Mouse (Mus musculus) limb, embryonic 12.5 days (tissue): ENCODE data around the gene Yipf6. TPM values are rescaled to one million over a fixed set of nuclear protein-coding genes. Genes with fewer than 3 reads are reported as not detected.

Experiments
- ATAC-seq: fragments of 200-750 bp; cut with Nextera tagmentation; 2 replicates; pipeline ENCODE4 v1.8.0; 2017; ENCODE audit warnings: low read depth, moderate TSS enrichment; ENCODE audit not compliant: insufficient number of reproducible peaks, insufficient read depth, low FRiP score, low TSS enrichment
- H3K27ac ChIP-seq: fragments of 300-500 bp; sonication (generic); 2 replicates; pipeline ENCODE4 v1.5.1; 2016; ENCODE audit warnings: mild to moderate bottlenecking, moderate library complexity
- H3K27me3 ChIP-seq: fragments of 300-500 bp; sonication (generic); 2 replicates; pipeline ENCODE4 v1.6.1; 2016; ENCODE audit warnings: mild to moderate bottlenecking, moderate library complexity
- H3K36me3 ChIP-seq: fragments of 300-500 bp; sonication (generic); 2 replicates; pipeline ENCODE4 v1.6.1; 2016; ENCODE audit warnings: mild to moderate bottlenecking, moderate library complexity
- H3K4me1 ChIP-seq: fragments of 300-500 bp; sonication (generic); replicated peaks from 2 replicates; pipeline ENCODE4 v1.6.1; 2016
- H3K4me2 ChIP-seq: fragments of 300-500 bp; sonication (generic); 2 replicates; pipeline ENCODE4 v1.6.1; 2016; ENCODE audit warnings: mild to moderate bottlenecking, moderate library complexity
- H3K4me3 ChIP-seq: fragments of 300-500 bp; sonication (generic); replicated peaks from 2 replicates; pipeline ENCODE4 v1.5.1; 2016; ENCODE audit warnings: mild to moderate bottlenecking
- H3K9ac ChIP-seq: fragments of 300-500 bp; sonication (generic); replicated peaks from 2 replicates; pipeline ENCODE4 v1.6.1; 2016; ENCODE audit warnings: mild to moderate bottlenecking, moderate library complexity
- H3K9me3 ChIP-seq: fragments of 300-500 bp; sonication (generic); 2 replicates; pipeline ENCODE4 v1.6.1; 2016; ENCODE audit warnings: mild to moderate bottlenecking, moderate library complexity
- WGBS: fragments of 180-500 bp; shearing (Covaris S2); methylation state at CpG from one replicate; pipeline ENCODE4 v1.1.7; 2016; 5-methylcytosine and 5-hydroxymethylcytosine counted together
- polyA plus RNA-seq: library from polyadenylated mRNA; unstranded; fragments of >200 nt; fragmentation: Nextera tagmentation; extraction: Ambion mirVana; gene quantifications from 2 replicates; pipeline ENCODE4 v1.2.1, GENCODE M21; 2016

Gene Yipf6
- 16.8 and 16.9 TPM in 2 replicates for polyA plus RNA-seq

- no peak for ATAC-seq
Measured at GRCm38 (mm10) chrX:98936101-98936500, at the start of gene Yipf6. Gene Yipf6 (plus strand): TSS chrX:98936316.

GRCm38 (mm10) chrX:98890072-98890405 is 46.1 kb upstream of the Yipf6 start:
- Histone ChIP-seq H3K9ac (peak overlapping the region; percentile 62), H3K27me3 (peaks cover 26% of the 10 kb centered on the region), H3K36me3 (no peaks in the 10 kb centered on the region), H3K9me3 (no peaks in the 10 kb centered on the region), H3K27ac (peak overlapping the region; percentile 67; the same call in 1 of the 2 replicates), H3K4me3 (peak overlapping the region; percentile 54), H3K4me1 (no peaks in the 10 kb centered on the region), H3K4me2 (peak overlapping the region; percentile 62)
- WGBS, result 12% methylated on average over 14 of the region's 14 CpGs
- ATAC-seq, result 0 out of 2 replicates have a peak, but pooled peaks have one; percentile 9

More at GRCm38 (mm10) chrX:98936101-98936500, at the start of gene Yipf6:
- Histone ChIP-seq H3K9ac (peak within 1 kb of the TSS; percentile 64), H3K4me2 (peak within 1 kb of the TSS; percentile 58), H3K27ac (peak within 1 kb of the TSS; percentile 93), H3K4me3 (peak within 1 kb of the TSS; percentile 55), H3K27me3 (peaks cover 14% of the 10 kb centered on the region), H3K36me3 (peaks cover 5% of the 10 kb centered on the region; the same call in 1 of the 2 replicates), H3K9me3 (no peaks in the 10 kb centered on the region), H3K4me1 (0 out of 2 replicates have a peak, but pooled peaks cover 4% of the 10 kb centered on the region)
- 67% methylated on average over 3 of the region's 3 CpGs for WGBS

GRCm38 (mm10) chrX:98890406-98891116 is 45.6 kb upstream of the Yipf6 start, which contains the start of gene Ophn1:
Gene Ophn1 (minus strand): TSS chrX:98891025.
- H3K27me3 ChIP-seq, result peaks cover 26% of the 10 kb centered on the region
- no peaks in the 10 kb centered on the region for H3K36me3 ChIP-seq
- H3K9me3 ChIP-seq, result no peaks in the 10 kb centered on the region
- peak within 1 kb of the TSS; percentile 54 for H3K4me3 ChIP-seq
- H3K4me1 ChIP-seq, result no peaks in the 10 kb centered on the region
- peak; percentile 95 for ATAC-seq
- H3K27ac ChIP-seq, result peak within 1 kb of the TSS; percentile 67
- 13% methylated on average over 48 of the region's 48 CpGs for WGBS
- H3K9ac ChIP-seq, result peak within 1 kb of the TSS; percentile 62
- peak within 1 kb of the TSS; percentile 62 for H3K4me2 ChIP-seq

- Histone ChIP-seq H3K27me3 (peaks cover 3% of the 10 kb centered on the region; the same call in 1 of the 2 replicates), H3K4me1 (no peaks in the 10 kb centered on the region), H3K27ac (no peak overlapping the region), H3K4me3 (no peak overlapping the region), H3K36me3 (no peaks in the 10 kb centered on the region), H3K9ac (no peak overlapping the region), H3K9me3 (no peaks in the 10 kb centered on the region), H3K4me2 (no peak overlapping the region)
- WGBS, result 59% methylated on average over 3 of the region's 3 CpGs
- no peak for ATAC-seq
Measured at GRCm38 (mm10) chrX:98898307-98898706, 37.8 kb upstream of the Yipf6 start.

- 88% methylated on average over 6 of the region's 6 CpGs for WGBS
- Histone ChIP-seq H3K9me3 (no peaks in the 10 kb centered on the region), H3K36me3 (no peaks in the 10 kb centered on the region), H3K4me1 (no peaks in the 10 kb centered on the region), H3K27me3 (peaks cover 13% of the 10 kb centered on the region; the same call in 1 of the 2 replicates), H3K9ac (no peak overlapping the region), H3K4me2 (no peak overlapping the region), H3K4me3 (no peak overlapping the region), H3K27ac (no peak overlapping the region)
- no peak for ATAC-seq
Measured at GRCm38 (mm10) chrX:98904226-98904625, 31.9 kb upstream of the Yipf6 start.

GRCm38 (mm10) chrX:98908910-98909309 is 27.2 kb upstream of the Yipf6 start:
- H3K9me3 ChIP-seq, result no peaks in the 10 kb centered on the region
- ATAC-seq, result no peak
- H3K27ac ChIP-seq, result no peak overlapping the region
- H3K4me1 ChIP-seq, result no peaks in the 10 kb centered on the region
- H3K4me3 ChIP-seq, result no peak overlapping the region
- no peak overlapping the region for H3K4me2 ChIP-seq
- no peak overlapping the region for H3K9ac ChIP-seq
- H3K27me3 ChIP-seq, result peaks cover 16% of the 10 kb centered on the region; the same call in 1 of the 2 replicates
- WGBS, result 57% methylated on average over 1 of the region's 1 CpGs
- H3K36me3 ChIP-seq, result no peaks in the 10 kb centered on the region

- Histone ChIP-seq H3K9me3 (no peaks in the 10 kb centered on the region), H3K4me1 (no peaks in the 10 kb centered on the region), H3K36me3 (no peaks in the 10 kb centered on the region), H3K9ac (no peak overlapping the region), H3K4me3 (no peak overlapping the region), H3K27ac (no peak overlapping the region), H3K27me3 (no peaks in the 10 kb centered on the region), H3K4me2 (no peak overlapping the region)
- 30% methylated on average over 6 of the region's 6 CpGs for WGBS
- no peak for ATAC-seq
Measured at GRCm38 (mm10) chrX:98919423-98919822, 16.7 kb upstream of the Yipf6 start.

- ATAC-seq, result peak; percentile 93
- 20% methylated on average over 66 of the region's 66 CpGs for WGBS
- 0 out of 2 replicates have a peak, but pooled peaks cover 4% of the 10 kb centered on the region for H3K4me1 ChIP-seq
Measured at GRCm38 (mm10) chrX:98936707-98937554, 815 bp downstream of the Yipf6 start.

GRCm38 (mm10) chrX:98937555-98938294 is 1.6 kb downstream of the Yipf6 start:
- ATAC-seq, result peak; percentile 91
- H3K4me1 ChIP-seq, result 0 out of 2 replicates have a peak, but pooled peaks cover 4% of the 10 kb centered on the region
- H3K27ac ChIP-seq, result peak overlapping the region; percentile 93
- peak overlapping the region; percentile 64 for H3K9ac ChIP-seq
- WGBS, result 20% methylated on average over 57 of the region's 57 CpGs
- peaks cover 5% of the 10 kb centered on the region; the same call in 1 of the 2 replicates for H3K36me3 ChIP-seq
- H3K9me3 ChIP-seq, result no peaks in the 10 kb centered on the region
- H3K4me2 ChIP-seq, result peak overlapping the region; percentile 58
- peak overlapping the region; percentile 55 for H3K4me3 ChIP-seq
- peaks cover 7% of the 10 kb centered on the region; the same call in 1 of the 2 replicates for H3K27me3 ChIP-seq

More at GRCm38 (mm10) chrX:98936707-98937554, 815 bp downstream of the Yipf6 start:
- Histone ChIP-seq H3K4me2 (peak overlapping the region; percentile 58), H3K36me3 (peaks cover 5% of the 10 kb centered on the region; the same call in 1 of the 2 replicates), H3K27ac (peak overlapping the region; percentile 93), H3K9ac (peak overlapping the region; percentile 64), H3K9me3 (no peaks in the 10 kb centered on the region), H3K27me3 (peaks cover 9% of the 10 kb centered on the region), H3K4me3 (peak overlapping the region; percentile 55)

GRCm38 (mm10) chrX:98953941-98954340 is 17.8 kb downstream of the Yipf6 start:
- Histone ChIP-seq H3K4me3 (no peak overlapping the region), H3K27me3 (0 out of 2 replicates have a peak, but pooled peaks cover 1% of the 10 kb centered on the region), H3K9me3 (no peaks in the 10 kb centered on the region), H3K4me1 (no peaks in the 10 kb centered on the region), H3K4me2 (no peak overlapping the region), H3K9ac (no peak overlapping the region), H3K36me3 (no peaks in the 10 kb centered on the region), H3K27ac (no peak overlapping the region)
- no peak for ATAC-seq
- 16% methylated on average over 6 of the region's 6 CpGs for WGBS
